In genomic region chr11:119147153-119147552, GRCm38 (mm10) we compare ENCODE assay signal across 16 mouse cellular contexts.
"Had no signal": no experiment of that assay in that cellular context is flagged by ENCODE, and none has a peak within 500 bp of the region (broad histone marks: within the 10 kb centered on the region; RNA-seq: fewer than 3 reads in every experiment).

No protein-coding gene starts in this region.

- H3K9me3 ChIP-seq: neural tube, embryonic 13.5 days; neural tube, embryonic 15.5 days; stomach, embryonic 15.5 days had no signal

- H3K27ac ChIP-seq: neural tube, embryonic 13.5 days; neural tube, embryonic 15.5 days; stomach, embryonic 15.5 days; stomach, postnatal 0 days had no signal

- H3K9ac ChIP-seq: neural tube, embryonic 13.5 days; neural tube, embryonic 15.5 days; stomach, embryonic 15.5 days had no signal

- H3K4me2 ChIP-seq: neural tube, embryonic 13.5 days; neural tube, embryonic 15.5 days; stomach, embryonic 15.5 days had no signal

- H3K27me3 ChIP-seq: neural tube, embryonic 13.5 days; neural tube, embryonic 15.5 days; stomach, embryonic 15.5 days had no signal

- DNase-seq: retina, postnatal 1 day; right cerebral cortex, adult 18-20 months; right cerebral cortex, postnatal 14 days; right cerebral cortex, postnatal 25 days; right cerebral cortex, postnatal 4 days; spleen, adult 18-20 months; thymus, adult 18-20 months; thymus, adult 2 months; thymus, postnatal 14 days; thymus, postnatal 25 days; thymus, postnatal 36 days; thymus, postnatal 4 days had no signal

- H3K4me3 ChIP-seq: neural tube, embryonic 13.5 days; neural tube, embryonic 15.5 days; stomach, embryonic 15.5 days had no signal
